Mouse (Mus musculus): Measurements from ENCODE around the gene Arpc5.

DNA sequence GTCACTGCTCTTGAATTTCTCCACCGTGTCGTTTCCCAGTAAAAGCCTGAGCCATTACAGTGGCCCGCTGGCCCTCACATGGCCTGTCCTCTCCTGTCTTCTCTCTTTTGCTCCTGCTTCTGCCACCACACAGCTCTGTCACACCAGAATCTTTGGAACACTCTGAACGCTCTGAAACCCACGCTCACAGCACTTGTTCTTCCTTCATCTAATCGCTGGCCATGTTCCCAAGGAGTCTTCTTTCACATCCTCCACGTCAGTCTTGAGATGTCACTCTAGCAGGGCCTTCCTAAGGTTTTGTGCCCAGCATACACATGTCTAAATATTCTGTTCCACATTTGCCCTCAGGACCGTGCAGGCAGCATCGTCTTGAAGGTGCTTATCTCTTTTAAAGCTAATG, 4.7 kb downstream of the Arpc5 start:
- TF ChIP-seq POLR2A (IDR thresholded peaks at IDR 0.05; ENCODE audit: extremely low read depth, insufficient read depth, low read length) (no peak), CTCF (IDR thresholded peaks at IDR 0.05; ENCODE audit: extremely low read depth, insufficient read depth, low read length) (no peak)
